11 mouse cellular contexts compared by ENCODE assay signal in genomic region chr7:28348601-28349000, GRCm38 (mm10). TPM values are rescaled to one million over a fixed set of nuclear protein-coding genes. Genes with fewer than 3 reads are reported as not detected.
DNase-seq lines count a peak whose midpoint lies in the region; TF ChIP-seq lines count a peak whose summit lies in the region.
"Had no signal": no experiment of that assay in that cellular context is flagged by ENCODE, and none has a peak within 500 bp of the region (broad histone marks: within the 10 kb centered on the region; RNA-seq: fewer than 3 reads in every experiment).

No protein-coding gene starts in this region.

- H3K4me3 ChIP-seq in kidney, adult 2 months (ENCODE audit: insufficient read depth, low read depth, low read length), result no peak overlapping the region
- H3K4me3 ChIP-seq in embryonic facial prominence, embryonic 10.5 days, result peak overlapping the region; percentile 21; the same call in 1 of the 2 replicates
- H3K4me3 ChIP-seq: forebrain, embryonic 12.5 days; liver, embryonic 13.5 days had no signal

- DNase-seq in cerebellum, postnatal 10 days, result peak; percentile 55 to 68
- DNase-seq in cerebellum, adult 9-11 months, result no peak
- DNase-seq in kidney, adult 2 months, result no peak
- no peak for DNase-seq in kidney, postnatal 25 days
- peak; percentile 32 for DNase-seq in 3T3-L1 (ENCODE audit: low read depth, low spot score)
- no peak for DNase-seq in embryonic facial prominence, embryonic 10.5 days (ENCODE audit: low spot score)
- DNase-seq in right cerebral cortex, postnatal 25 days, result no peak
- no peak for DNase-seq in thymus, postnatal 10 days (ENCODE audit: low spot score in 2 of 2)
- DNase-seq: liver, embryonic 13.5 days; thymus, postnatal 14 days had no signal

- WGBS in kidney, adult 2 months, result 82% methylated on average over 7 of the region's 7 CpGs
- WGBS in embryonic facial prominence, embryonic 10.5 days, result 85% methylated on average over 7 of the region's 7 CpGs

- peaks cover 9% of the 10 kb centered on the region for H3K4me1 ChIP-seq in kidney, adult 2 months (ENCODE audit: control insufficient read depth, insufficient read depth, low read length)
- peaks cover 26% of the 10 kb centered on the region for H3K4me1 ChIP-seq in embryonic facial prominence, embryonic 10.5 days

- TF ChIP-seq POLR2A in kidney, adult 2 months (IDR thresholded peaks at IDR 0.05; ENCODE audit: low read depth, low read length), result no peak

- H3K9me3 ChIP-seq in embryonic facial prominence, embryonic 10.5 days, result no peaks in the 10 kb centered on the region
- H3K9me3 ChIP-seq: forebrain, embryonic 12.5 days; liver, embryonic 13.5 days had no signal

- peak; percentile 25 for TF ChIP-seq CTCF in kidney, adult 2 months (conservative IDR thresholded peaks at IDR 0.05; ENCODE audit: insufficient read depth, insufficient read length, low read depth, low read length)

- H3K36me3 ChIP-seq in kidney, adult 2 months (ENCODE audit: control insufficient read depth, insufficient read depth, low read length), result no peaks in the 10 kb centered on the region
- H3K36me3 ChIP-seq in embryonic facial prominence, embryonic 10.5 days (replicated peaks), result peaks cover 24% of the 10 kb centered on the region

- no peaks in the 10 kb centered on the region for H3K27me3 ChIP-seq in kidney, adult 2 months (replicated peaks; ENCODE audit: control insufficient read depth, insufficient read depth, low read length)
- H3K27me3 ChIP-seq in embryonic facial prominence, embryonic 10.5 days (replicated peaks; ENCODE audit: low read depth, poor library complexity, severe bottlenecking), result no peaks in the 10 kb centered on the region
- H3K27me3 ChIP-seq: forebrain, embryonic 12.5 days; liver, embryonic 13.5 days had no signal

- no peak overlapping the region for H3K27ac ChIP-seq in kidney, adult 2 months (ENCODE audit: insufficient read depth, low read depth, low read length)
- no peak overlapping the region for H3K27ac ChIP-seq in embryonic facial prominence, embryonic 10.5 days (replicated peaks)
- H3K27ac ChIP-seq: forebrain, embryonic 12.5 days; liver, embryonic 13.5 days had no signal

RNA-seq across cellular contexts. Expression of gene Rps16, which starts 1.9 kb away (rescaled TPM):
- polyA plus RNA-seq in kidney, adult 2 months (2012; rRNA removed), result 724 and 951 TPM in 2 replicates
- 1,023 and 1,043 TPM in 2 replicates for polyA plus RNA-seq in embryonic facial prominence, embryonic 10.5 days (2016; fragmentation: Nextera tagmentation; extraction: Ambion mirVana)

RNA-seq across cellular contexts. Expression of gene Supt5, which starts 10.1 kb away (rescaled TPM):
- polyA plus RNA-seq in kidney, adult 2 months (2012; rRNA removed), result 86.8 and 88.6 TPM in 2 replicates
- polyA plus RNA-seq in embryonic facial prominence, embryonic 10.5 days (2016; fragmentation: Nextera tagmentation; extraction: Ambion mirVana), result 122 and 124 TPM in 2 replicates

RNA-seq across cellular contexts. Expression of gene Plekhg2, which starts 23.8 kb away (rescaled TPM):
- 13.5 and 14.6 TPM in 2 replicates for polyA plus RNA-seq in kidney, adult 2 months (2012; rRNA removed)
- 93.4 and 101 TPM in 2 replicates for polyA plus RNA-seq in embryonic facial prominence, embryonic 10.5 days (2016; fragmentation: Nextera tagmentation; extraction: Ambion mirVana)

RNA-seq across cellular contexts. Expression of gene Zfp36, which starts 31.5 kb away (rescaled TPM):
- 24.6 and 25.5 TPM in 2 replicates for polyA plus RNA-seq in kidney, adult 2 months (2012; rRNA removed)
- 5.6 and 5.7 TPM in 2 replicates for polyA plus RNA-seq in embryonic facial prominence, embryonic 10.5 days (2016; fragmentation: Nextera tagmentation; extraction: Ambion mirVana)

RNA-seq across cellular contexts. Expression of gene Timm50, which starts 36.7 kb away (rescaled TPM):
- polyA plus RNA-seq in kidney, adult 2 months (2012; rRNA removed), result 99.0 and 102 TPM in 2 replicates
- polyA plus RNA-seq in embryonic facial prominence, embryonic 10.5 days (2016; fragmentation: Nextera tagmentation; extraction: Ambion mirVana), result 215 and 243 TPM in 2 replicates

Comparison
In these comparisons a context has a peak if more than half of its experiments do, and no peak if none do; other contexts are left out.
1. DNase-seq: peak in cerebellum, postnatal 10 days (2 of 2) and 3T3-L1 (single experiment); none in cerebellum, adult 9-11 months (single experiment), kidney, adult 2 months (single experiment), kidney, postnatal 25 days (0 of 2), embryonic facial prominence, embryonic 10.5 days (single experiment), right cerebral cortex, postnatal 25 days (single experiment) and thymus, postnatal 10 days (0 of 2).